Mouse (Mus musculus) lung, postnatal 0 days (tissue): ENCODE measurements at regions not wholly inside any gene's neighbourhood (a gene's known extent, or its start where the extent isn't known, plus 50 kb on each side); places are given as distances from the start of the nearest gene placed in this dataset.

Experiments used
- CTCF ChIP-seq: IDR thresholded peaks from 2 replicates; pipeline ENCODE4 v1.5.1; 2016; ENCODE audit warnings: antibody characterized with exemption, mild to moderate bottlenecking
- EP300 ChIP-seq: IDR thresholded peaks from 2 replicates; pipeline ENCODE4 v1.6.1; 2016; ENCODE audit warnings: antibody characterized with exemption, mild to moderate bottlenecking, control low read depth

GRCm38 (mm10) chr8:34440771-34441170, 329.2 kb upstream of the Gm10131 start:
- TF ChIP-seq CTCF (no peak), EP300 (no peak)
